Mouse (Mus musculus): ENCODE data around the gene Maats1.

The Maats1 gene

GRCm38 (mm10) chr16:38341396-38342324 is at the start of gene Maats1:
Maats1 (minus strand) TSS chr16:38342143.
- DNase-seq (ENCODE audit: low read depth), result no peak

GRCm38 (mm10) chr16:38390322-38390721 is 48.4 kb upstream of the Maats1 start:
- no peak for DNase-seq (ENCODE audit: low read depth)

GRCm38 (mm10) chr16:38389284-38389893 is 47.4 kb upstream of the Maats1 start:
- no peak for DNase-seq (ENCODE audit: low read depth)

GRCm38 (mm10) chr16:38388757-38389156 is 46.8 kb upstream of the Maats1 start:
- DNase-seq (ENCODE audit: low read depth), result no peak

- no peak for DNase-seq (ENCODE audit: low read depth)
Observed at GRCm38 (mm10) chr16:38387389-38387788, 45.4 kb upstream of the Maats1 start.

- no peak for DNase-seq (ENCODE audit: low read depth)
Observed at GRCm38 (mm10) chr16:38385700-38386099, 43.8 kb upstream of the Maats1 start.

- no peak for DNase-seq (ENCODE audit: low read depth)
Observed at GRCm38 (mm10) chr16:38385184-38385634, 43.3 kb upstream of the Maats1 start.

- DNase-seq (ENCODE audit: low read depth), result no peak
Observed at GRCm38 (mm10) chr16:38383683-38384082, 41.7 kb upstream of the Maats1 start.

GRCm38 (mm10) chr16:38379926-38380325 is 38.0 kb upstream of the Maats1 start:
- DNase-seq (ENCODE audit: low read depth), result no peak

GRCm38 (mm10) chr16:38379493-38379892 is 37.5 kb upstream of the Maats1 start:
- no peak for DNase-seq (ENCODE audit: low read depth)

GRCm38 (mm10) chr16:38379088-38379487 is 37.1 kb upstream of the Maats1 start:
- DNase-seq (ENCODE audit: low read depth), result no peak

- no peak for DNase-seq (ENCODE audit: low read depth)
Observed at GRCm38 (mm10) chr16:38378591-38378990, 36.6 kb upstream of the Maats1 start.

- DNase-seq (ENCODE audit: low read depth), result no peak
Observed at GRCm38 (mm10) chr16:38377546-38377945, 35.6 kb upstream of the Maats1 start.

- DNase-seq (ENCODE audit: low read depth), result no peak
Observed at GRCm38 (mm10) chr16:38376841-38377249, 34.9 kb upstream of the Maats1 start.

GRCm38 (mm10) chr16:38376163-38376840 is 34.4 kb upstream of the Maats1 start:
- DNase-seq (ENCODE audit: low read depth), result no peak

- no peak for DNase-seq (ENCODE audit: low read depth)
Observed at GRCm38 (mm10) chr16:38375182-38375581, 33.2 kb upstream of the Maats1 start.

- DNase-seq (ENCODE audit: low read depth), result peak; percentile 79
Observed at GRCm38 (mm10) chr16:38374379-38375140, 32.6 kb upstream of the Maats1 start.

GRCm38 (mm10) chr16:38373941-38374340 is 32.0 kb upstream of the Maats1 start:
- DNase-seq (ENCODE audit: low read depth), result no peak

- no peak for DNase-seq (ENCODE audit: low read depth)
Observed at GRCm38 (mm10) chr16:38373439-38373838, 31.5 kb upstream of the Maats1 start.

- DNase-seq (ENCODE audit: low read depth), result no peak
Observed at GRCm38 (mm10) chr16:38372876-38373275, 30.9 kb upstream of the Maats1 start.

GRCm38 (mm10) chr16:38371705-38372296 is 29.9 kb upstream of the Maats1 start:
- peak; percentile 97 for DNase-seq (ENCODE audit: low read depth)
